Mouse (Mus musculus) retina, adult 2 months (tissue): ENCODE data around the gene Shank1.

ENCODE experiments used
- DNase-seq: peaks from one replicate; pipeline ENCODE4 v3.0.0-alpha.2; 2012; ENCODE audit warnings: low read depth, low spot score

The Shank1 gene

DNA sequence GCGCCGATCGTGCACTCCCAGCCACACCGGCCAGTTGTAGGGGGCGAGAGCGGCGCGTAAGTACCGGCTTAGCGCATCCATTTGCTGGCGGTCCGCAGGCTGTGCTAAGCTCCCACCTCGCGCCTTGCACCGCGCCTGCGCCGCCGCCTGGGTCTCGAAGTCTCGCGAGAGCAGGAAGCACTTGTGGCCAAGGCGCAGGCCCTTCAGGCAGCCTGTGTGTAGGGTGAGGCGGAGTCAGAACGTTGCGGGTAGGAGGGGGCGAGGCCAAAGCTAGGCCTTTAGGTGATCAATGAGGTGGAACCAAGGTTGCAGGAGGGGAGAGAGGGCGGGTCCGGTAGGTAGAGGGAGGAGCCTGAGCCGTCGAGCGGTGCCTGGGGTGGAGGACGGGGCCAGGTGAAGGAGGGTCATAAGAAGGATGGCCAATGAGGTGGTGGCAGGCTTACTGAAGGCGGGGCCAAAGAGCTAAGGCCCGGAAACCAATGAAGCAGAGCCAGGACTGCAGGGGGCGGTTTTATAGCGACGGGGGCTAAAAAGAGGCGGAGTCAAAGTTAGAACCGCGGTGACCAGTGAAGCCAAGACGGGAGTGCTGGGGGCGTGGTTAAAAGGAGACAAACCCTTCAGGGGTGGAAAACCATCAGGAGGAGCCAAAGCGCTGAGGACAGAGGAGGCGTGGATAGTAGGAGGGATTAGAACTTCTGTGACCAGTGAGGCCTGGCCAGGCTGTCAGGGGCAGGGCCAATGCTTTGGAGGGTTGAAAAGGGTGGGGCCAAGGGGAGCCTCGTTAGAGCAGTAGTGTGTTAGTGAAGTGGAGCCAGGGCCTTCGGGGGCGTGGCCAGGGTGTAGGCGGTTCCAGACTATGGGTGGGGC, 5.0 kb upstream of the Shank1 start:
- DNase-seq, result peak; percentile 98

DNA sequence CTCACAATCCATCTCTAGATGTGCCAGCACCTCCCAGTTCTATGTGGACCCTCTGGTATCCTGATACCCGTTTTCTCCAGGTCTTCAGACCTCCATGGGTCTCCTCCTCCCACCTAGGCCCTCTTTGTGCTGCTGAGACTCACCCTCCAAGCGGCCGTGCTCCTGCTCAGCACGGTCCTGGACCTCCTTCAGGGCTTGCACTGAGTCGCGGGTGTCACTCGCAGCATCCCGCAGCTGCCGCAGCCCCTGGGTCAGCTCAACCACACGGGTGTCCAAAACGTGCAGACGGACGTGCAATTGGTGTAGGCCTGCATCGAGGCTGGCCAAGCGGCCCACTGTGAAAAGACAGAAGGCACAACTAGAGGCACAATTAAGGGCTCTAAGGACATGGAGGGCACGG, 4.4 kb upstream of the Shank1 start:
- DNase-seq, result no peak

DNA sequence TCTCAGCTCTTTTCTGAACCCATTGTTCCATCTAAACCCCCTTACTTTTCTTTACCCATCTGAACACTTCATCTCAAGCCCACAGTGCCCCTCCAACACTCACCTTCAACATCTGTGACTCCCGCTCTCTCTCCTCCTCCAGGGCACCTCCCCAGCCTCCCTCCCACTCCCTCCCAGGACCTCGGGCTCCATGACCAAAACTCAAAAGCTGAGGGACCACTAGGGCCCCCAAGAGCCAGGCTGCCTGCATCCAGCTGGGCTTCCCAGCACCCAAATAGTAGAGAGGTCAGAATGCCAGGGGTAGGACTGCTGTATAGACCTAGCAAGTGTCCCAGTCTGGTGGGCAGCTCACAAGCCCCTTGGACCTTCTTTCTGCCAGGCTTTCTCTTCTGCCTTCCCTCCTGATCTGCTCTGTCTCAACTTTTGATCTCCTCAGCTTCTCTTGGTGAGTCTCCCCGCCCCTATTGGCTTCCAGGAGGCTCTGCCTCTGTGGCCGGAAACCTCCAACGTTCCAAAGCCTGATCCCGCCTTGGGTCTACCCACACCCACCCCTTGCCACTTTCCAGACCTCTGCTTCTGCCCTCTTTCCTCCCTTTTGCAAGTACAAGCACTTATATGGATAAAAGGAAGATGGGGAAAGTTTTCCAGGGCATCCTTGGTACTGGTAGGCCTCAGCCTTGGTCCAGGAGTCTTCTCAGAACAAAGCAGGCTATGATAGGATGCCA, 3.4 kb upstream of the Shank1 start, which contains the start of gene Clec11a:
Gene Clec11a, minus strand, starts transcription at position 387 of the 725 bp plus-strand sequence.
- DNase-seq, result no peak

DNA sequence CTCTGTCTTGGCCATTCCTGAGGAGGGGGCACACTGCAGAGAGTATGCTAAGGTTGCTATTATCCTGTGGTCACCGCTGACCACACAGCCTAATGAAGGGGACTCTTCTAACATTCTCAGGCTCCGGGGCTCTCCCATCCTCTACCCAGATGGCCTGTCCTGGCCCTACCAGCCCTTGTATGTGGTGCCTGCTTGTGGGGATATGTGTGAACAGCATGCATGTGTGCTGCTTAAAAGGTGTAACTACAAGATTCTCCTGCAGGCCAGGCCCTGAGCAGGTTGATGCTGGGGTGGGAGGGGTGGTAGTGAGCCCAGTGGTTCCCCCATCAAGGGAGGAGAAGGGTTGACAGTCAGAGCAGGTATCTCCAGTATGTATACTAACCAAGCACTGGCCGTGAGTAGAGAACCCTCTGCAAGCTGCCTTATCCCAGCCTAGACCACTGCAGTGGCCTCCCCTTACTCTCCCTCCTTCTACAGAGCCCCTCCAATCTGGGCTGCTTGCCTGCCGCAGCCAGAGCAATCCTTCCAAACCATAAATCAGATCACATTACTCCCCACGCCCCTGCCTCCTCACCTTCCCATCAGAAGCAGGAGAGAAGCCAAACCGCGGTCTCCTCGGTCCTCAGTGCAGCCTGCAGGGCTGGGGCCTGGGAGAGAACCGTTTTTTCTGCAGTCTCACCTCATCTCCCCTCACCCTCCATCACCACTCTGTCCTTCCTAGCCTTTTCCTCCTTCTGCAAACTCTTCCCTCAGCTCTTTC, 2.6 kb upstream of the Shank1 start:
- no peak for DNase-seq

DNA sequence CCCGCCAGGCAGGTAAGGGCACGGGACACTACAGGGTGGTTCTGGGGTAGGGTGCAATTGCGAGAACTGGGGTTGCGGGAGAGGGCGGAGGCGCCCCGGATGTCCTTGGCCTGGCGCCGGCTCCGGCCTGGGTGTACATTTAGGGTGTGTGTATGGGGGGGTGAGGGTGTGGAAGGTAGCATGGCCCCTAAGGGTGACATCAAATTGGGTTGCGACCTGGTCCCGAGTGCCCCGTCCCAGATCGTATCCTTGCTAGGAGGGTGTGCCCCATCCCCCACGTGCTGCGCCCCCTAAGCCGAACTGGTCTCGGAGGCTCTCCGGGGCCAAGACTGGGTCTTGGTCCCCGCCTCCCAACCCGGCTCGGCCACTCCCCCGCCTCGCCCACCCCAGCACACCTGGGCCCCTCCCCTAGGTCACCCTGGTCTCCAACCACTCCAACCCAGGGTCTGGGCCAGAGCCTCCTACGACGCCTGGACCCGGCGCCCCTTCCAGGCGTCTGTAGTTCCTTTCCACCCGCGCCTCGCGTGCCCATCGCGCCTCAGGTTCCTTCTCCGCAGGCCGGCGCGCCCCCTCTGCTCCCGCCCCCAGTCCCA, 328 bp downstream of the Shank1 start:
- DNase-seq, result no peak

DNA sequence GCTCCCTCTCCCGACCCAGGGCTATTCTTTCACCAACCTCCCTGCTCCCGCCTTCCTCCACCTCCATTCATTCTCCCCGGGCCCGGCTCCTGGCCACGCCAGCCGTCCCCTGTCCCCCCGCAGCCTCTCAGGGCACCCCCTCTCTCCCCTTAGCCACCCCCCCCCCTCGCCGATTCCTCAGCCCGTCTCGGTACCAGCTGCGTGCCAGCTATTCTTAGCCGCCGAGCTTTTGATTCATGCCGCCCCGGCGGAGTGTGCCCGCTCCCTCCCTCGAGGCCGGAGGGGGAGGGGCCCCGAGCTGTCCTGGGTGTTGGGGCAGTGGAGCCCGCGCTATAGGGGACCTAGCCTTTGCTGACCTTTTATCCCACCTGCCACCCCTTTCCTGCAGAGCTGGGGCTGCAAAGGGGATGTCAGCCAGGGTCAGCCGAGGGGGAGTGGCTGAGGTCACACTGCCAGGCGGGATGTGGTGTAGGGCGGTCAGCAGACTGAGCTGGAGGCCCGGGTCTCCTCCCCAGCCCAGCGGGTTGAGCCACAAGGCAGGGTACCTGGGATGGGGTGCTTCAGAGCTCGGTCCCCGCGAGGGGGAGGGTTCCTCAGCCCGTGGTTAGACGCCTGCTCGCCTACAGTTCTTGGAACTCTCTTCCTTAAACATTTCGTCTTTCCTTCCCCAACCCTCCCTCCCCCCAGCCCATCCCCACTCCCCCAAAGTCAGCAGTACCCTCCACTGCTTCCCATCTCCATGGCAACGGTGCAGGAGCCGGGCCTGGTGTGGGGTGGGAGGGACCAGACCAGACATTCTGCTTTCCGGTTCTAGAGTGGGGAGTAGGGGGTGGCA, 1.0 kb downstream of the Shank1 start:
- DNase-seq, result no peak

DNA sequence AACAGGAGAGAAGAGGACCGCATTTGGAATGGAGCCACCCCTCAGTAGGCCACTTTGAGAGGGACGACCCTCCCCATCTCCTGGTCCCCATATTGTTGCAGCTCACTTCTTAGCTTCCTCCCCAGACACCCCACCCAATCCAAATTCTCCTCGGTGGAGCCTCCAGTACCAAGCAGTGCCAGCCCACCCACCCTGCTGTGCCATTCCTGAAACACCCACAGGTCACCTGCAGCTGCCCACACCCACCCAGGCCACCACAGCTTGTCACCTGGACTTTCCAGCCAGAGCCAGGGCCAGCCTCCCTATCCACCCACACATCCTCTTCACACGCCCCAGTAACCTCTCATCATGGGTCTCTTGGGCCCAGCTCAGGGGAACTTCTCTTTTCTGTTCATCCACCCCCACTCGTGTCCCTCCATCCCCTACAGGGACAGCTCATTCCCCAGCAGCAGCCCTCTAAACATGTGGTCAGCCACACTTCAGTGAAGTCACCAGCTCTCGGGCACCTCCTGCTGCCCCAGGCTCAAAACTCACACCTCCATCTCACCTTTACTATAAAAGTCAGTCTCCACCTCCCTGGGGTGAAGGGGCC, 1.8 kb downstream of the Shank1 start:
- DNase-seq, result no peak

DNA sequence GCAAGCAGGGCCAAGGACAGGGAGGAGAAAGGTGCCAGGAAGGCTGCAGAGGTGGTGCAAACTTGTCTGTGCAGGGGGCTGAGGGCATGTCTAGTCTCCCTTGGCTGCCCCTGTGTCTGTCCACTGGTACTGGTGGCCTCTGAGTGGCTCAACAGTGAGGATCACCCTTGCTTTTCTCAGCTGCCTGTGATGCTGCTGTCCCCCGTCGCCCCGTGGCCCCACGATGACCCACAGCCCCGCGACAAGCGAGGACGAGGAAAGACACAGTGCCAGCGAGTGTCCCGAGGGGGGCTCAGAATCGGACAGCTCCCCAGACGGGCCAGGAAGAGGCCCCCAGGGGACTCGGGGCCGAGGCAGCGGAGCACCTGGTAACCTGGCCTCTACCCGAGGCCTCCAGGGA, 2.4 kb downstream of the Shank1 start:
- DNase-seq, result no peak

DNA sequence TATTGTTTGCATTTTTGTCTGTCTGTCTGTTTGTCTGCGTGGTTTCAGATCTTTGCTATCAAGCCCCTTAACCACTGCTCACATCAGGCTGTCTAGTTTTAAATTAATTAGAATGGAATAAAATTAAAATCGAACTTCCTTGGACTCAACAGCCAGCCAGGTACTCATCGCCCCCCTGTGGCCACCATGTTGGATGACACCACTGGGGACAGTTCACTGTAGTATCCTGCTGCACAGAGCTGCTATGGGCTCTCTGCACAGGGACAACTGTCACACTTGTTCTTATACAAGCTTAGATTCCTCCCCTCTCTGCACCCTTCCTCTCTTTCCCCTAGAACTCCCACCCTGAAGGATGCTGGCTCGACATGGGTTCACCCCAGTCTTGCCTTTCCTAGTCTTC, 7.9 kb downstream of the Shank1 start:
- DNase-seq, result no peak

DNA sequence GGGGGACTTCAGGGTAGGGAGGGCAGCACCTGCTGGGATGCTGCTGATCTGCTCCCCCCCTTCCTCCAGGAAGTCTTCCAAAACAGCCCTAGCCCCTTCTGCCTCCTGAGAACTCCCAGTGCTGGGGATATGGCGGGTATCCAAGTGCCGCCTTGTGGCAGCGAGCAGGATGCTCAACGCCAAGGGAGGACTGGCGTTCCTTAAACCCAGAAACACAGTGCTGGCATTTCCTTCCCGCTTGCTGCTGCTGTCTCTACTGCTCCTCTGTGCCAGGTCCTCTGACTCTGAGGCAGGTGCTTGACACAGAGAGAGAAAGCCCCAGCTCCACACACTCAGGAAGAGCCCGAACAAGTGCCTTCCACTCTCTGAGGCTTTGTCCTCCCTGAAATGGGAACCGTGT, 10.8 kb downstream of the Shank1 start:
- no peak for DNase-seq

DNA sequence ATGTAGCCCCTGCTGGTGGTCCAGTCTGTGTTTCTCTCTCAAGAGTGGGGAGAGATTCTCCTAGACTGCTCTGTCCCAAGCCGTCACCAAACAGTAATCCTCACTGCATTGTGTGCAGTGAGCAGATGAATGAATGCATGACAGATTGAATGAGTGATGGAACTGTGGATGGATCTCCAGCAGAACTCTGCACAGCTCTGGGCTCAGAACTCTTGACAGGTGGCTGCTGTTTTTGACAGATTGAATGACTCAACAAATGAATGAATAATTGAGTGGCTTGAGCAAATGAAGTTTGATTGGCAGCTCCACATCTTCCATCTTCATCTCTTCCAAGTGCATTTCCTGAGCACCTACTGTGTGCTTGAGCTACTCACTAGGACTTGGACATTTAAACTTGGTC, 12.2 kb downstream of the Shank1 start:
- DNase-seq, result no peak

DNA sequence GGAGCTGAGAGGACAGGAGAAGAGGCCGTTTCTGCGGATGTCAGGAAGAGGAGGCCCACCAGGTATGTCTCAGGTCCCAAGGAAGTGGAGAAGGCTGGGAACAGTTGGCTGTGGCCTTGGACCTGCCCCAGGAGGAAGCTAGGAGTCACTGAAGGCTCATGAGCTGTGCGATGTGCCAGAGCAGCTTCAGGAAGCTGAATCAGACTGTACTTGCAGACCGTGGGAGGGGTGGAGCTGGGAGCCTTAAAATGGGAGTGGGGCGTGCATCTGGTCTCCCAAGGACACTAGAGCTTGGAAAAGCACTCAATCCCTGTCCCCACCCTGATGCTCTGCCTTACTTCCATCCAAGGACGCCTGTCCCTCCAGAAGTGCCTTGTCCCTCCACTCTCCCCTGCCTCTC, 16.6 kb downstream of the Shank1 start:
- DNase-seq, result no peak

DNA sequence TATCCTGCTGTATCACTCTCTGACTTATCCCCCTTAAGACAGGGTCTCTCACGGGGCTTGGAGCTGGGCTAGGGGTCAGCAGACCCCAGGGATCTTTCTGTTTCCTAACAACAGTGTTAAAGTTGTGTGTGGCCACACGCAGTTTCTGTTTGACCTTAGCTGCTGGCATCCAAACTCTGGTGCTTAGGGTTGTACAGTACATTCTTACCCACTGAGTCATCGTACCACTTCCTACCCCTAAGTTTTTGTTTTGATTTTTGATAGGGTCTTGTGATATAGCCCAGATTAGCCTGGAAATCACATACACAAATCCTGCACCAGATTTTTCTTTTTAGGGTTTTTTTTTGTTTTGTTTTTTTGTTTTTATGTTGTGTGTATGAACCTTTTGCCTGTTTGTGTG, 22.3 kb downstream of the Shank1 start:
- no peak for DNase-seq

DNA sequence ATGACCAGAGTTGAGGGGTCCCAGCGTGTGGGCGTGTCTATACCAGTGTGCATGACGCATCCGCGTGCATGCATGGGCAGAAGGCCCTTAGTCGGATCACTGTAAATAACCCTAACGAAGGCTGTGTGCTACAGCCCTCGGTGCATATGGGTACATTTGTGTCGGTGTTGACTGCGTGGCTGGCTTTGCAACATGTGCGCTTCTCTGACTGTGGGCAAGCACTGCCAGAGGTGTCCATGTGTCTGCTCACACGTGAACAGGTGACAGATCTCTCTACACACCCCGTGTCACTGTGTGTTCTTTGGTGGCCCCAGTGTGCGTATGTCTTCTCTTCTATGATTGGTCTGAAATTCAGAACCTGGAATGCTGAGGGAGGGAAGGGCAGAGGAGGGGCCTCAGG, 24.1 kb downstream of the Shank1 start:
- no peak for DNase-seq

DNA sequence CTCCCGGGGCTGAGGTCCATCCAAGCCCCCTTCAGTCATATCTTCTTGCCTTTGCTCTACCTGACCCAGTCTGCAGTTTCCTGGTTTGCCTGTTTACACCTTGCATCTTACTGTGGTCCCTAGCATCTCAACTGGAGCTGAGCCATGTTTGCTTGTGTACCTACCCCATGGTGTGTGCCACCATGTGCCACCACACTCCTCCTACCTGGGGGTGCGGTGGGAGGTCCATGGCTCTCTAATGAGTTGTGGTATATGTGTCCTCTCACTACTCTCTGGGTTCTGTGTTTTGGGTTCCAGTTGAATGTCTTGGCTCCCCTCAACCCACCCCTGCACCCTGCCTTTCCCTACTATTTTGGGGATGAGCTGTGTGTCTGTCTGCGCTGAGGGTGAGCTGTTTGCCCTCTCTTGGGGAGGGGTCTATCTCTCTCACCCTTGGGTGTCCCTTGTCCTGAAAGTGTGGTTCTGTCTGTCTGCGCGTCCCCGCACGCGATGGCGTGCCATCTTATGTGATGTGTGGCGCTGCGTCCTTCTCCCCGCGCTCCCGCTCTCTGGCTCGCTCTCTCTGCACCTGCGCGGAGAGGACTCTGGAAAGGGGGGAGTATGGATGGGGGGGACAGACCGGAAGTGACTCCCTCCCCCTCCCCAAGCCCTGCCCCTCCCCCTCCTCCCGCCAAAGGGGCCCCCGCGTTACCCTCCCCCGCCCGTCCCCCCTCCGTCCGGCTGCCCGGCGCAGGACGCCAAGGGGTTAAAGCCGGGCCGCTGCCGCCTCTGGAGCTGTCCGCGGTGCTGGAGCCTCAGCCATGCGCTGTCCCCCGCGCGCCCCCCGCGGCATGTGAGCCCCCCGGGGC, 25.2 kb downstream of the Shank1 start:
- peak; percentile 43 for DNase-seq

DNA sequence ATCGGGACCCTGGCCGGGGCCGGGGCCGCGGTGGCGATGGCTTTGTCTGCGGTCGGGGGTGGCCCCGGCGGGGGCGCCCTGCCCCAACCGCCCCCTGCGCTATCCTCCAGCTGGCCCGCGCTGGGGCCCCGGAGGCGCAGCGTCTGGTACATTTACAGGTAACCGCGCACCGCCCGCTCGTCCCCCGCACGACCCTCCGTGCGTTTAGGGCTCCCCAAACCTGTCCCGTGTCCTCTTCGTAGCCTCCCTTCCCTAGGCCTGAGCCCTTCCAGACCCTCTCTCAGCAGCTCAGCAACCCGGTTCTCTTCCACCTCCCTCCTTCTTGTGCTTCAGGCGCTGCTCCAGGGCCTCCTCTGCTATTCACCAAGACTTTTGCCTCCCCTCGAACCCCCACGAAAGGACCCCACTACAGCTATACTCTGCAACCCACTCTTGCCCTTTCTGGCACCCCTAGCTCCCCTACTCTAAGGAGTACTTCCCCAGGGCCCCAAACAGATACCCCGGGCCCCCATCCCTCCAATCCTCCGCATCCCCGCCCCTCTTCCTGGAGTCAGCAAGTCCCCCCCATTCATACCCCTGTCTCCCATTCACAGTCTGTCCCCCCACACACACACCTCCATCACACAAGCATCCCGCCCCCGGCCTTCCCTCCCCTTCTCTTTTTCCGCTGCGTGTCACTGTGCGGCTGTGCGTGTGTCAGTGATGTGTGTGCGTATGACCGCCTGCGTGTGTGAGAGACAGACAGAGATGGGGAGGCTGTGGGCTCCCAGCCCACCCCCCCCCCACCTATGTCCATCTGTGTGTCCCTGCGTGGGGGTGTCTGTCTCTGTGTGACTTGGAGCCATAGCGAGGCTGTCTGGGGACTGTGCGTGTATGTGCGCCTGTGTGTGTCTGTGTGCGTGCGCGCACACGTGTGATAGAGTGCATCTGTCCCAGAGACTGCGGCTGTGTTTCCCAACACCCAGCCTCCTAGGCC, 26.3 kb downstream of the Shank1 start:
- no peak for DNase-seq

DNA sequence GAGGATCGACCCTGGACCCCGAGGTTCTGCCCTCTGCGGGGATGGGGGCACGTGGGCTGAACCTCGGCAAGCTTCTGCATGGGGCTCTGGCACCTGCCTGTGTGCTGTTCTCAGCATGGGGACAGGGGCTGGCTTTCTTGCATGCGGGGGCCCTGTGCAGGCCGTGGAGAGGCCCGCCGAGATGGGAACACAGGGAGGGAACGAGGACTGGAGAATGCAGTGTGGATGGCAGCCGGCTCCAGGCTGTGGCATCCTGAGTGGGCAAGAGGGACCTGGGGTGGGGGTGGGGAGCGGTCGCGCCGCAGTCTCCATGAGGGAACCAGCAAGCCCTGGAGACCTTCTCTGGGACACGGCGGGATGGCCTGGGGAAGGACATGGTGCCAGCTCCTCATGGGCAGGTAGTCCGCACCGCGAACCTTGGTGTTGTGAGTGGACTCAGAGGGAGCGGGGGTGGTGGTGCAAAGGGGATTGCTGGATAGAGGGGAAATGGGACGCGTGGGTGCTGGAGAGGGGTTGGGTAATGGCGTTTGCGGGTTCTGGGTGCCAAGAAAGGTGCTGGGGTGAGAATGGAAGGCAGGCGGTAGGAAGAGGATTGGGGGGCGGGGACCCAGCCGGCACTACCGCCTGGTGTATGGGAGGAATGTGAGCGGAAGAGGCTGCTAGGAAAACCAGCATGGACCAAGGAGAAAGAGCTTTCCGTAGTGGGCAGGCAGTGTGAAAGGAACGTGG, 27.2 kb downstream of the Shank1 start:
- DNase-seq, result no peak

DNA sequence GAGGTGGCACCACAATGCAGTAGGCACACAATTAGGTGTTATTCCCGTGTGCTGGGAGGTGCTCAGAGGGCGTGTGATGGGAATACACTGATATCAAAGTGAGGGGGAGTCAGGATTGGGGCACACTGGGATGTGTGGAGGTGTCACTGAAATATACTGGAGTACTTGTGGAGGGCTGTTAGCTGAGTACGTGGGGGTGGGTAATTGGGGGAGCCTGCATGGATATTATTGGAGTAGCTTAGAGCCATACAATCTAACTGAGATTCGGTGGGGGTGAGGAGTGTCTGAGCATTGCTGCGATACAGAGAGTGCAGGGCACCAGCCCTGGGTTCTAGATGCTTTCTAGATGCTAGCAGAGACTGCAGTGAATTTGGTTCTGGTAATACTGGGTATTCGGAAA, 30.2 kb downstream of the Shank1 start:
- DNase-seq, result no peak
